Mouse (Mus musculus): ENCODE results near the gene Egfl7. TPM values are rescaled to one million over a fixed set of nuclear protein-coding genes. Genes with fewer than 3 reads are reported as not detected.

Gene Egfl7
- polyA plus RNA-seq, 1 experiment: 5.6 TPM

DNA sequence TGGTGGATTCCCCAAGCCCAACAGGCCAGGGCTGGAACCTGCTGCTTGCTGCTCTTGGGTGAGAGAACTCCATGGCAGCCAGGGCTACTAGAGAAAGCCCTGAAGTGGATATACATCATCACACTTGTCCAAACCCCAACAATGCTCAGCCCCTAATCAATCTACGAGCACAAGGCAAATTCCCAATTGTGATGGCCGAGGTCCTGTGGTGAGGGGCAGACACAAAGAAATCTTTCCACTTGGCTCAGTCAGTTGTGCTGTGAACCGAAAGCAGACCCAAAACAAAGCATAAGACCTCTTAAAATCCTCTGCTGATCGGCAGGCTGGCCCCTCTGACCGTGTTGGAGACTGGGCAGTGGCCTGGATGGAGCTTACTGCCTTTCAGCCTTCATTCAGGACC is 5.0 kb upstream of the Egfl7 start:
- no peaks in the 10 kb centered on the region for H3K36me3 ChIP-seq (ENCODE audit: control insufficient read depth, insufficient read depth)
- no peak overlapping the region for H3ac ChIP-seq (ENCODE audit: control insufficient read depth, insufficient read length, low read depth)
- H3K79me2 ChIP-seq (ENCODE audit: control insufficient read depth, insufficient read depth): no peaks in the 10 kb centered on the region
- TF ChIP-seq FOSL1 (IDR thresholded peaks at IDR 0.05; ENCODE audit: insufficient read depth, low read length, poor library complexity, severe bottlenecking) (no peak), MYOD1 (IDR thresholded peaks at IDR 0.05; ENCODE audit: control insufficient read depth, insufficient read length, low read depth) (no peak)
- no peaks in the 10 kb centered on the region for H3K79me3 ChIP-seq (ENCODE audit: low read depth)
- H3K27me3 ChIP-seq (ENCODE audit: control insufficient read depth, insufficient read depth, insufficient read length): peaks cover 7% of the 10 kb centered on the region
- H3K4me3 ChIP-seq (ENCODE audit: insufficient read depth, poor library complexity, severe bottlenecking): no peak overlapping the region

DNA sequence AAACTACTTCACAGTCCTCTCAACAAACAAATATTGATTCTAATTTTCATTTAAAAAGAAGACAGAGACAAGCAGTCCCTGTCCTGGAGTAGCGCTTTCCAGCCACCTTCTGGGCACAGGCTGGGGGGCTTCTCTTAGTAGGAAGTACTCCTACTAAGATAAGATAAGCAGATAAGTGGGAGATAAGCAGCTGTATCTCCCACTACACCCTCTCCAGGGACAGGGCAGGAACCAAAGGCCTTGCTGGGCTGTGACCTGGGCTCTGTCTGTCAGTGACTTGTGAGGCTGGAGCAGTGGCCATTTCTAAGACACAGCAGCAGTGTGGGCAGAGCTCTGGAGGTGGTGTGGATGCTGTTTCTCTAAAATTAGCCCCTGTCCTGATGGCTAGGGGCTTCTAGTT is 4.4 kb upstream of the Egfl7 start:
- no peak overlapping the region for H3K4me3 ChIP-seq (ENCODE audit: insufficient read depth, poor library complexity, severe bottlenecking)
- no peak overlapping the region for H3ac ChIP-seq (ENCODE audit: control insufficient read depth, insufficient read length, low read depth)
- H3K36me3 ChIP-seq (ENCODE audit: control insufficient read depth, insufficient read depth): no peaks in the 10 kb centered on the region
- TF ChIP-seq CEBPB (IDR thresholded peaks at IDR 0.05; ENCODE audit: low read depth): no peak
- no peak for TF ChIP-seq MAX (IDR thresholded peaks at IDR 0.05)
- TF ChIP-seq MYOG (IDR thresholded peaks at IDR 0.05; ENCODE audit: control insufficient read depth, extremely low read depth, insufficient read length): no peak
- peaks cover 13% of the 10 kb centered on the region for H3K27me3 ChIP-seq (ENCODE audit: control insufficient read depth, insufficient read depth, insufficient read length)
- H3K79me3 ChIP-seq (ENCODE audit: low read depth): no peaks in the 10 kb centered on the region
- H3K79me2 ChIP-seq (ENCODE audit: control insufficient read depth, insufficient read depth): no peaks in the 10 kb centered on the region

DNA sequence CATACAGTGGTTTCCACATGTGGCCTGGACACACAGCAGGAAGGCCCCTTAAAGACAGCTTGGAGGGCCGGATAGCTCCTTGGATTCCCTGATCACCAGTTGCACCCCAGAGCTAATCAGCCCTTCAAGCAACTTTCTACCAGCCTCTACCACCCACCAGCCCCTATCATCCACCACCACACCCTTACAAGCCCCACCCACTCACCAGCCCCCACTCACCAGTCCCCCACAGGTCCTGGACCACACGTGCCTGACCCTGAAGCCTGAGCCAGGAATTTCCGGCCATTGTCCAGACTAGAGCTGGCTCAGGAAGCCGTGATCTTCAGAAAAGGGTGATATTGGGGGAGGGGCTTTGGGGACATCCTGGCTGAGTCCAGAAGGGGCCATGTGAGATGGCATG is 3.9 kb upstream of the Egfl7 start:
- TF ChIP-seq MYOG (IDR thresholded peaks at IDR 0.05; ENCODE audit: control insufficient read depth, extremely low read depth, insufficient read length): no peak
- TF ChIP-seq CTCF (IDR thresholded peaks at IDR 0.05; ENCODE audit: control insufficient read depth, insufficient read depth, insufficient read length): no peak
- TF ChIP-seq USF1 (IDR thresholded peaks at IDR 0.05; ENCODE audit: low read depth): no peak
- no peak for TF ChIP-seq FOSL1 (IDR thresholded peaks at IDR 0.05; ENCODE audit: insufficient read depth, low read length, poor library complexity, severe bottlenecking)
- TF ChIP-seq MAX (IDR thresholded peaks at IDR 0.05): no peak
- no peak for TF ChIP-seq MYOD1 (IDR thresholded peaks at IDR 0.05; ENCODE audit: control insufficient read depth, insufficient read length, low read depth)
- TF ChIP-seq CEBPB (IDR thresholded peaks at IDR 0.05; ENCODE audit: low read depth): no peak
- no peaks in the 10 kb centered on the region for H3K36me3 ChIP-seq (ENCODE audit: control insufficient read depth, insufficient read depth)
- no peaks in the 10 kb centered on the region for H3K79me2 ChIP-seq (ENCODE audit: control insufficient read depth, insufficient read depth)
- peaks cover 16% of the 10 kb centered on the region for H3K27me3 ChIP-seq (ENCODE audit: control insufficient read depth, insufficient read depth, insufficient read length)
- no peaks in the 10 kb centered on the region for H3K79me3 ChIP-seq (ENCODE audit: low read depth)
- no peak overlapping the region for H3ac ChIP-seq (ENCODE audit: control insufficient read depth, insufficient read length, low read depth)
- H3K4me3 ChIP-seq (ENCODE audit: insufficient read depth, poor library complexity, severe bottlenecking): no peak overlapping the region

DNA sequence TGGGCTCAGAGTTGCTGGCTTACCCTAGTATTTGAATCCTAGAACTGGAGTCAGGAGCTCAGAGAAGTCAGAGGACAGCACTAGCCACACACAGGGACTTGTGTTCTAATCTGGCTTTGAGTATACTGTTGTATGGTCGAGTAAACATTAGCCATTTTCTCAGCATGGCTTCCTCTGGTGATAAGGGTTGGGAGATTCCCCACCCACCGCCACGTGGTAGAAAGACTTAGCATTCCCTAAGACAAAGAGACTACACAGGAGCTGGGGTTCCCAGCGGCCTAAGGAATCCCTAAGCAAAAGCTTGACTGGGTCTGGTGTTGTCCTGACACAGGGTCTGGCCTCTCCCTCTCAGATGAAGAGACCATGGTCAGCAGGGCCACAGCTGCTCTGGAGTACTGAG is 3.4 kb upstream of the Egfl7 start:
- TF ChIP-seq MAX (IDR thresholded peaks at IDR 0.05) (no peak), USF1 (IDR thresholded peaks at IDR 0.05; ENCODE audit: low read depth) (no peak), MYOD1 (IDR thresholded peaks at IDR 0.05; ENCODE audit: control insufficient read depth, insufficient read length, low read depth) (no peak), CEBPB (IDR thresholded peaks at IDR 0.05; ENCODE audit: low read depth) (no peak), FOSL1 (IDR thresholded peaks at IDR 0.05; ENCODE audit: insufficient read depth, low read length, poor library complexity, severe bottlenecking) (no peak), MYOG (IDR thresholded peaks at IDR 0.05; ENCODE audit: control insufficient read depth, extremely low read depth, insufficient read length) (no peak), CTCF (IDR thresholded peaks at IDR 0.05; ENCODE audit: control insufficient read depth, insufficient read depth, insufficient read length) (no peak)
- Histone ChIP-seq H3K4me3 (ENCODE audit: insufficient read depth, poor library complexity, severe bottlenecking) (no peak overlapping the region), H3K79me3 (ENCODE audit: low read depth) (no peaks in the 10 kb centered on the region)

DNA sequence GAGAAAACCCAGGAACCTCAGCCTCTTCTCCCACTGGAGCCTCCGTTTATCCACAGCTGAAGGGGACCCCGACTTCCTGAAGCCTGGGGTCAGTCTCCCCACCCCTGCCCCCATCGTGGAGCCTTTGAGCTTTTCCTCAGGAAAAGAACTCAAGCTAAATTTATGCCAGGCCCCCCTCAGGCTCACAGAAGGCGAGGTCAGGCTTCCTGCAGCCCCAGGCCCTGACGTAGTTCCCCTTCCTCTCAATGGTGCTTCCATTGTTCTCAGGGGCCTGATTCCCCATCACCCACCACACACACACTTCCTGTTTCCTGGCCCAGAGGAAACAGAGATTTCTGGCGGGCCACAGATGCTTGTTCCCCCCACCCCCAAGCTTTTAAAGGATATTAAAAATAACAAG is 1.4 kb upstream of the Egfl7 start:
- TF ChIP-seq MYOD1 (IDR thresholded peaks at IDR 0.05; ENCODE audit: control insufficient read depth, insufficient read length, low read depth) (no peak), USF1 (IDR thresholded peaks at IDR 0.05; ENCODE audit: low read depth) (no peak), CEBPB (IDR thresholded peaks at IDR 0.05; ENCODE audit: low read depth) (no peak), MAX (IDR thresholded peaks at IDR 0.05) (no peak), FOSL1 (IDR thresholded peaks at IDR 0.05; ENCODE audit: insufficient read depth, low read length, poor library complexity, severe bottlenecking) (no peak), MYOG (IDR thresholded peaks at IDR 0.05; ENCODE audit: control insufficient read depth, extremely low read depth, insufficient read length) (no peak), CTCF (IDR thresholded peaks at IDR 0.05; ENCODE audit: control insufficient read depth, insufficient read depth, insufficient read length) (no peak)
- peaks cover 28% of the 10 kb centered on the region for H3K27me3 ChIP-seq (ENCODE audit: control insufficient read depth, insufficient read depth, insufficient read length)

More for the DNA sequence above, 3.4 kb upstream of the Egfl7 start:
- Histone ChIP-seq H3K36me3 (ENCODE audit: control insufficient read depth, insufficient read depth) (no peaks in the 10 kb centered on the region), H3K27me3 (ENCODE audit: control insufficient read depth, insufficient read depth, insufficient read length) (peaks cover 19% of the 10 kb centered on the region), H3ac (ENCODE audit: control insufficient read depth, insufficient read length, low read depth) (no peak overlapping the region), H3K79me2 (ENCODE audit: control insufficient read depth, insufficient read depth) (no peaks in the 10 kb centered on the region)

DNA sequence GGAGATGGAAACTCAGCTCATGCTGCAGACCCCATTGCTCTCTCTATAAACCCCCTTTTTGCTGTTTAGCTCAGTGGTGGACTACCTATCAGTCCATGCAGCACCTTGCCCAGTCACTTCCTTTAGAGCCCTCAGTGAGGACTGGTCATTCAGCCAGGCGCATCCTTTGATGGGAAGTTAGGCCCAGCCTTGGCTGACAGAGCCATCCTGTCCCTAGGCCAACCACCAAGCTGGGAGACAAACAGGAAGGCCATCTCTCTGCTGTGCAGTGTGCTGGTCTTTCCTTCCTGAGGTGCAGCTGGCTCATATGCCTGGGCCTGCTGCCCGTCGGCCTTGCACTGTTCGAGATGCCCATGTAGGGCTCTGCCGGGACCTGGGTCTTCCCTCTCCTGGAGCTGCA is 937 bp downstream of the Egfl7 start:
- Histone ChIP-seq H3K4me3 (ENCODE audit: insufficient read depth, poor library complexity, severe bottlenecking) (no peak overlapping the region), H3K36me3 (ENCODE audit: control insufficient read depth, insufficient read depth) (no peaks in the 10 kb centered on the region), H3K27me3 (ENCODE audit: control insufficient read depth, insufficient read depth, insufficient read length) (peaks cover 34% of the 10 kb centered on the region), H3K79me2 (ENCODE audit: control insufficient read depth, insufficient read depth) (no peaks in the 10 kb centered on the region), H3ac (ENCODE audit: control insufficient read depth, insufficient read length, low read depth) (no peak overlapping the region), H3K79me3 (ENCODE audit: low read depth) (no peaks in the 10 kb centered on the region)
- TF ChIP-seq USF1 (IDR thresholded peaks at IDR 0.05; ENCODE audit: low read depth) (no peak), CTCF (IDR thresholded peaks at IDR 0.05; ENCODE audit: control insufficient read depth, insufficient read depth, insufficient read length) (no peak), MYOD1 (IDR thresholded peaks at IDR 0.05; ENCODE audit: control insufficient read depth, insufficient read length, low read depth) (no peak), MYOG (IDR thresholded peaks at IDR 0.05; ENCODE audit: control insufficient read depth, extremely low read depth, insufficient read length) (no peak), CEBPB (IDR thresholded peaks at IDR 0.05; ENCODE audit: low read depth) (no peak), MAX (IDR thresholded peaks at IDR 0.05) (no peak), FOSL1 (IDR thresholded peaks at IDR 0.05; ENCODE audit: insufficient read depth, low read length, poor library complexity, severe bottlenecking) (no peak)

More for the DNA sequence above, 1.4 kb upstream of the Egfl7 start:
- Histone ChIP-seq H3K4me3 (ENCODE audit: insufficient read depth, poor library complexity, severe bottlenecking) (no peak overlapping the region), H3K79me3 (ENCODE audit: low read depth) (no peaks in the 10 kb centered on the region), H3K36me3 (ENCODE audit: control insufficient read depth, insufficient read depth) (no peaks in the 10 kb centered on the region), H3K79me2 (ENCODE audit: control insufficient read depth, insufficient read depth) (no peaks in the 10 kb centered on the region), H3ac (ENCODE audit: control insufficient read depth, insufficient read length, low read depth) (no peak overlapping the region)

Measured in C2C12 (cell line).